Mouse (Mus musculus) brain, embryonic 14.5 days (tissue): Measurements from ENCODE around the gene Naa15.

Experiments used
- CTCF ChIP-seq: fragments of 200-500 bp; IDR thresholded peaks from 2 replicates; pipeline ENCODE4 v1.5.1; 2012; ENCODE audit warnings: inconsistent platforms, mild to moderate bottlenecking, moderate library complexity, borderline replicate concordance; ENCODE audit not compliant: insufficient read depth, insufficient read length; ENCODE audit errors: extremely low read depth
- POLR2A ChIP-seq: fragments of 200-500 bp; IDR thresholded peaks from 2 replicates; pipeline ENCODE4 v1.6.1; 2012; ENCODE audit warnings: mild to moderate bottlenecking, inconsistent platforms, borderline replicate concordance; ENCODE audit not compliant: poor library complexity, insufficient read depth, insufficient read length, severe bottlenecking; ENCODE audit errors: extremely low read depth

GRCm38 (mm10) chr3:51378665-51378946 lies 36.3 kb upstream of the Naa15 start:
- TF ChIP-seq CTCF (no peak), POLR2A (no peak)
